Mouse (Mus musculus) layer of hippocampus, adult 2 months (tissue): ENCODE results near the gene Id2. TPM values are rescaled to one million over a fixed set of nuclear protein-coding genes. Genes with fewer than 3 reads are reported as not detected.
A peak's percentile ranks its signal among the peaks of the same experiment; 100 is the strongest.

Experiments used
- DNase-seq, 2 experiments: peaks; one replicate each; pipeline ENCODE4 v3.0.0; 2022; ENCODE audit warnings: low spot score in 2 of 2
- H3K27ac ChIP-seq: fragments of 200-600 bp; 2 replicates; pipeline ENCODE4 v1.8.1; 2022
- H3K4me3 ChIP-seq: fragments of 200-600 bp; 2 replicates; pipeline ENCODE4 v1.8.1; 2022; ENCODE audit warnings: mild to moderate bottlenecking
- CTCF ChIP-seq: fragments of 200-600 bp; conservative IDR thresholded peaks from 2 replicates; pipeline ENCODE4 v1.8.1; 2022; ENCODE audit warnings: antibody characterized with exemption, mild to moderate bottlenecking, moderate library complexity
- total RNA-seq, 2 experiments: library from RNA; stranded (reverse); gene quantifications; 2 replicates each; pipeline ENCODE4 v1.2.3; 2021

Id2 gene
- total RNA-seq, 2 experiments from 2014 or later: 97.6 to 98.3 TPM

- no peak for DNase-seq
- Histone ChIP-seq H3K27ac (peak overlapping the region; percentile 88), H3K4me3 (peak overlapping the region; percentile 92)
- no peak for TF ChIP-seq CTCF
Measured at GRCm38 (mm10) chr12:25093241-25093774, 3.6 kb downstream of the Id2 start.

- peak overlapping the region; percentile 92 for H3K4me3 ChIP-seq
- H3K27ac ChIP-seq: peak overlapping the region; percentile 88; the same call in 1 of the 2 replicates
- peak in 1 of 2 experiments; percentile 8 for DNase-seq
- no peak for TF ChIP-seq CTCF
Measured at GRCm38 (mm10) chr12:25092751-25093211, 4.2 kb downstream of the Id2 start.

- Histone ChIP-seq H3K4me3 (peak overlapping the region; percentile 92), H3K27ac (no peak overlapping the region)
- peak; percentile 97 for TF ChIP-seq CTCF
- peak; percentile 80 to 91 for DNase-seq
Measured at GRCm38 (mm10) chr12:25092027-25092704, 4.8 kb downstream of the Id2 start.

- no peak for TF ChIP-seq CTCF
- H3K27ac ChIP-seq: no peak overlapping the region
- no peak for DNase-seq
- no peak overlapping the region for H3K4me3 ChIP-seq
Measured at GRCm38 (mm10) chr12:25089433-25089832, 7.5 kb downstream of the Id2 start.

GRCm38 (mm10) chr12:25086966-25087365, 10.0 kb downstream of the Id2 start:
- Histone ChIP-seq H3K27ac (no peak overlapping the region), H3K4me3 (no peak overlapping the region)
- TF ChIP-seq CTCF: no peak
- no peak for DNase-seq

- H3K27ac ChIP-seq: no peak overlapping the region
- DNase-seq: no peak
- H3K4me3 ChIP-seq: no peak overlapping the region
- TF ChIP-seq CTCF: no peak
Measured at GRCm38 (mm10) chr12:25083260-25084178, 13.4 kb downstream of the Id2 start.

GRCm38 (mm10) chr12:25074344-25074743, 22.6 kb downstream of the Id2 start:
- DNase-seq: no peak
- H3K27ac ChIP-seq: no peak overlapping the region

GRCm38 (mm10) chr12:25073374-25073773, 23.6 kb downstream of the Id2 start:
- TF ChIP-seq CTCF: no peak
- Histone ChIP-seq H3K4me3 (no peak overlapping the region), H3K27ac (no peak overlapping the region)
- DNase-seq: no peak

More at GRCm38 (mm10) chr12:25074344-25074743, 22.6 kb downstream of the Id2 start:
- no peak for TF ChIP-seq CTCF
- H3K4me3 ChIP-seq: no peak overlapping the region

- no peak overlapping the region for H3K4me3 ChIP-seq
- H3K27ac ChIP-seq: no peak overlapping the region
- DNase-seq: no peak
- no peak for TF ChIP-seq CTCF
Measured at GRCm38 (mm10) chr12:25062264-25062663, 34.7 kb downstream of the Id2 start.

GRCm38 (mm10) chr12:25060901-25061300, 36.0 kb downstream of the Id2 start:
- no peak overlapping the region for H3K4me3 ChIP-seq
- DNase-seq: no peak
- no peak for TF ChIP-seq CTCF
- H3K27ac ChIP-seq: no peak overlapping the region

GRCm38 (mm10) chr12:25059487-25060200, 37.3 kb downstream of the Id2 start:
- no peak overlapping the region for H3K4me3 ChIP-seq
- peak overlapping the region; percentile 37; the same call in 1 of the 2 replicates for H3K27ac ChIP-seq
- DNase-seq: peak in 1 of 2 experiments; percentile 28
- TF ChIP-seq CTCF: no peak

GRCm38 (mm10) chr12:25054963-25055362, 42.0 kb downstream of the Id2 start:
- no peak for TF ChIP-seq CTCF
- no peak overlapping the region for H3K4me3 ChIP-seq
- DNase-seq: no peak
- H3K27ac ChIP-seq: no peak overlapping the region
